Mouse (Mus musculus): ENCODE measurements around the gene Trio. TPM values are rescaled to one million over a fixed set of nuclear protein-coding genes. Genes with fewer than 3 reads are reported as not detected.

Trio gene
- 40.5 and 48.2 TPM in 2 replicates for polyA plus RNA-seq (2012; rRNA removed)

GRCm38 (mm10) chr15:28025447-28026166 is at the start of gene Trio:
TSS of gene Trio (minus strand) at chr15:28025848.

DNA sequence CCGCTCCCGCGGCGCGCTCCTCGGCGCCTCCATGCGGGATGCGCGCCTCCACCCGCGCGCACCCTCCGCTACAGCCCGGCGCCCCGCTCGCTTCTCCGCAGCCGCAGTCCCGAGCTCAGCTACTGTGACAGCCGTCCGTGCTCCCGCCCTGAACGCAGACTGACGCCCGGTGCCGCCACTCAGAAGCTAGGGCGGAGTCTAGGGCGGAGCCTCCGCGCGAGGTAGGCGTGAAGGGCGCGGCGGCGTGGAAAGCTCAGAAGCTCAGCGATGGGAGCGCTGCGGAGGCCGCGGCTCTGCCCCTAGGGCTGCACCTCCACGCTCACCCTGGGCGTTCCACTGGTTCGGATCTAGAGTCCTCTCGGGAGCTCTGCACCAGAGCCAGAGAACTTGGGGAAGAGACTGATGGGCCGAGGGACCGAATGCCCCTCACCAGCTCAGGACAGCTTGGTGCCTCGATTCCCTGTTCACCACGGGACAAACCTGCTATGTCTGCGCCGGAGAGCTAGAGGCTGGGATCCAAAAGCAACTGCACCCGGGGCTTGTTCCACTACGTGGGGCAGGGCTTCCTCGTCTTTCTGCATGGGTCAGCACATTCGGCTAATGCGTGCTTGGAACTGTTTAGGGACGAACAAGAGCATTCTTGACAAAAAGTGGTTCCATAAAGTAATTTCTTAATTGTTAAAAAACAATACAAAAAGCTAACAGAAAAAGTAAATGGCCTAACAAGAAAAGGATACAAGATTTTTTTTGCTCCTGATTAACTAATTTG is 344.0 kb downstream of the Trio start, which contains the start of gene Otulinl:
Otulinl (minus strand) TSS at position 161 of the 769 bp plus-strand sequence.

Other genes with a start within 250 kb of the Trio start
- gene Dnah5, start 177.9 kb upstream of the Trio start, polyA plus RNA-seq (2012; rRNA removed) = 0.21 and 0.22 TPM in 2 replicates

All from colon, adult 2 months (tissue).